In the genomic region with DNA sequence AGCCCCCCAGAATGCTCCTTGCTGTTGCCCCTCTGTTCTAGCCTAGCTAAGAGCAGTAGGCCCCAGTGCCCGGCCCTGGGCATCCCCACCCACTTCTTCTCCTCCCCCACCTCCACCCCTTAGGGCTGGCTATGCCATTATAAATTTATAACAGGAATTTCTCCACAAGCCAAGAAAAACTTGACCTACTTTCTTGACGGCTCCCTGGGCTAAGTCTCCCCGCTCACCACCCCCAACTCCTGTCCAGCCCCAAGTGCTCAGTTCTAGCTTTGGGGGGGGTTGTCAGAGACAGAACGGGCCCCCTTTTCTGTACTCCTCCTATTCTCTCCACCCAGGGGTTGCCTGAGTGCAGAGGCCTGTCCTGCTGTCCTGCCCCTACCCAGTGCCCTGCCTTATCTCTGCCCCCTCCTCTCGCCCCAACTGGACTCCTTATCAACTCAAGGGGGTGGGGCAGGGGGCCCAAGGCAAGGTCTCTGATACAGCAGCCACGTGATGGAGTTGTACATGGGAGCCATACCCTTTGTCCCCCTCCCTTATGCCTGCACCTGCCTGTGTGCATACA, we compare ENCODE assay signal across 9 mouse cellular contexts. TPM values are rescaled to one million over a fixed set of nuclear protein-coding genes. Genes with fewer than 3 reads are reported as not detected.
DNase-seq lines count a peak whose midpoint lies in the region; ATAC-seq and TF ChIP-seq lines count a peak whose summit lies in the region.
"Had no signal": no experiment of that assay in that cellular context is flagged by ENCODE, and none has a peak within 500 bp of the region (broad histone marks: within the 10 kb centered on the region; RNA-seq: fewer than 3 reads in every experiment).

No protein-coding gene starts in this region.

- peak; percentile 96 for DNase-seq in heart, adult 11 months
- DNase-seq in heart, postnatal 25 days (ENCODE audit: low spot score): no peak
- no peak for DNase-seq in hindbrain, embryonic 10.5 days (ENCODE audit: low spot score)
- DNase-seq in limb, embryonic 14.5 days (ENCODE audit: low spot score): no peak
- DNase-seq in T-cell, adult 2 months (ENCODE audit: low spot score): no peak
- DNase-seq in gastrocnemius, postnatal 36 days: no peak

- H3K9ac ChIP-seq in limb, embryonic 14.5 days (ENCODE audit: low read depth, low read length, severe bottlenecking): peak overlapping the region; percentile 34; the same call in 1 of the 2 replicates
- H3K9ac ChIP-seq in neural tube, embryonic 14.5 days (replicated peaks; ENCODE audit: low read depth, low read length): no peak overlapping the region; the same call in 1 of the 2 replicates

- intact Hi-C loops in heart, postnatal 25 days (cut with DNase I): no loop called here
- intact Hi-C loops in gastrocnemius, postnatal 36 days (cut with DNase I): no loop called here

- H3K27me3 ChIP-seq in hindbrain, embryonic 10.5 days (ENCODE audit: insufficient read depth, poor library complexity, severe bottlenecking): peaks cover 2% of the 10 kb centered on the region; the same call in 1 of the 2 replicates
- H3K27me3 ChIP-seq in limb, embryonic 14.5 days (ENCODE audit: control insufficient read depth, insufficient read depth, low read length): no peaks in the 10 kb centered on the region
- H3K27me3 ChIP-seq in neural tube, embryonic 14.5 days (ENCODE audit: control insufficient read depth, insufficient read depth, low read length): no peaks in the 10 kb centered on the region

- 0 out of 2 replicates have a peak overlapping the region, but pooled peaks have one; percentile 13 for H3K4me3 ChIP-seq in cortical plate, adult 2 months (ENCODE audit: insufficient read depth, low read length)
- H3K4me3 ChIP-seq in hindbrain, embryonic 10.5 days: peak overlapping the region; percentile 11; the same call in 1 of the 2 replicates
- peak overlapping the region; percentile 11; the same call in 1 of the 2 replicates for H3K4me3 ChIP-seq in limb, embryonic 14.5 days (replicated peaks; ENCODE audit: low read length)
- no peak overlapping the region for H3K4me3 ChIP-seq in neural tube, embryonic 14.5 days (ENCODE audit: low read depth, low read length)

- no peak for ATAC-seq in limb, embryonic 14.5 days (ENCODE audit: low FRiP score, low read depth)
- no peak for ATAC-seq in neural tube, embryonic 14.5 days (ENCODE audit: low read depth)

- 41% methylated on average over 6 of the region's 6 CpGs for WGBS in hindbrain, embryonic 10.5 days
- 21% methylated on average over 6 of the region's 6 CpGs for WGBS in limb, embryonic 14.5 days
- 31% methylated on average over 6 of the region's 6 CpGs for WGBS in neural tube, embryonic 14.5 days

- no peak for TF ChIP-seq POLR2A in cortical plate, adult 2 months (IDR thresholded peaks at IDR 0.05; ENCODE audit: extremely low read depth, insufficient read depth, low read length)
- TF ChIP-seq POLR2A in limb, embryonic 14.5 days (IDR thresholded peaks at IDR 0.05; ENCODE audit: borderline replicate concordance, extremely low read depth, insufficient read depth, insufficient read length): no peak

- H3K4me2 ChIP-seq in limb, embryonic 14.5 days (replicated peaks; ENCODE audit: low read depth, low read length, severe bottlenecking): peak overlapping the region; percentile 43
- peak overlapping the region; percentile 70; the same call in 1 of the 2 replicates for H3K4me2 ChIP-seq in neural tube, embryonic 14.5 days (ENCODE audit: low read depth, low read length)

- peaks cover 46% of the 10 kb centered on the region for H3K4me1 ChIP-seq in cortical plate, adult 2 months (ENCODE audit: control insufficient read depth, insufficient read depth, low read length)
- H3K4me1 ChIP-seq in hindbrain, embryonic 10.5 days (replicated peaks): peaks cover 88% of the 10 kb centered on the region
- H3K4me1 ChIP-seq in limb, embryonic 14.5 days (ENCODE audit: control insufficient read depth, insufficient read depth, low read length): peaks cover 74% of the 10 kb centered on the region
- peaks cover 66% of the 10 kb centered on the region for H3K4me1 ChIP-seq in neural tube, embryonic 14.5 days (ENCODE audit: control insufficient read depth, insufficient read depth, low read length)

- peak overlapping the region; percentile 94 for H3K27ac ChIP-seq in cortical plate, adult 2 months (ENCODE audit: insufficient read depth, low read length)
- peak overlapping the region; percentile 74 for H3K27ac ChIP-seq in hindbrain, embryonic 10.5 days
- peak overlapping the region; percentile 65 for H3K27ac ChIP-seq in limb, embryonic 14.5 days (replicated peaks; ENCODE audit: low read depth, low read length)
- peak overlapping the region; percentile 93 for H3K27ac ChIP-seq in neural tube, embryonic 14.5 days (ENCODE audit: low read depth, low read length)

- TF ChIP-seq CTCF in cortical plate, adult 2 months (IDR thresholded peaks at IDR 0.05; ENCODE audit: extremely low read depth, insufficient read depth, low read length): no peak

- no peaks in the 10 kb centered on the region for H3K9me3 ChIP-seq in hindbrain, embryonic 10.5 days
- H3K9me3 ChIP-seq in limb, embryonic 14.5 days (ENCODE audit: control insufficient read depth, low read length): no peaks in the 10 kb centered on the region
- no peaks in the 10 kb centered on the region for H3K9me3 ChIP-seq in neural tube, embryonic 14.5 days (ENCODE audit: control insufficient read depth, low read length)

- H3K36me3 ChIP-seq in hindbrain, embryonic 10.5 days: peaks cover 14% of the 10 kb centered on the region
- H3K36me3 ChIP-seq in limb, embryonic 14.5 days (ENCODE audit: control insufficient read depth, insufficient read depth, low read length): peaks cover 30% of the 10 kb centered on the region
- peaks cover 11% of the 10 kb centered on the region; the same call in 1 of the 2 replicates for H3K36me3 ChIP-seq in neural tube, embryonic 14.5 days (ENCODE audit: control insufficient read depth, insufficient read depth, low read length)

RNA-seq across cellular contexts. Expression of gene Thra, which starts 10.9 kb away (rescaled TPM):
- 100 to 1,000 TPM; 102 to 117 TPM for total RNA-seq in heart, postnatal 25 days (2021)
- 721 and 771 TPM in 2 replicates for polyA plus RNA-seq in cortical plate, adult 2 months (2012; rRNA removed)
- polyA plus RNA-seq in hindbrain, embryonic 10.5 days (2016; fragmentation: Nextera tagmentation; extraction: Ambion mirVana): 12.8 and 22.2 TPM in 2 replicates
- polyA plus RNA-seq in limb, embryonic 14.5 days (2012; rRNA removed): 149 and 157 TPM in 2 replicates
- polyA plus RNA-seq in limb, embryonic 14.5 days (2014; fragmentation: Nextera tagmentation; extraction: Ambion mirVana): 55.9 and 63.2 TPM in 2 replicates
- polyA plus RNA-seq in neural tube, embryonic 14.5 days (2014; fragmentation: Nextera tagmentation; extraction: Ambion mirVana): 148 and 186 TPM in 2 replicates
- 10 to 100 TPM; 72.6 to 75.7 TPM for total RNA-seq in gastrocnemius, postnatal 36 days (2021)

RNA-seq across cellular contexts. Expression of gene Med24, which starts 22.1 kb away (rescaled TPM):
- 10 to 100 TPM; 45.2 to 48.8 TPM for total RNA-seq in heart, postnatal 25 days (2021)
- 127 and 144 TPM in 2 replicates for polyA plus RNA-seq in cortical plate, adult 2 months (2012; rRNA removed)
- 76.9 and 83.6 TPM in 2 replicates for polyA plus RNA-seq in hindbrain, embryonic 10.5 days (2016; fragmentation: Nextera tagmentation; extraction: Ambion mirVana)
- 83.4 and 104 TPM in 2 replicates for polyA plus RNA-seq in limb, embryonic 14.5 days (2012; rRNA removed)
- polyA plus RNA-seq in limb, embryonic 14.5 days (2014; fragmentation: Nextera tagmentation; extraction: Ambion mirVana): 43.9 and 48.3 TPM in 2 replicates
- 52.3 and 59.4 TPM in 2 replicates for polyA plus RNA-seq in neural tube, embryonic 14.5 days (2014; fragmentation: Nextera tagmentation; extraction: Ambion mirVana)
- total RNA-seq in gastrocnemius, postnatal 36 days (2021): 10 to 100 TPM; 41.4 to 41.9 TPM

RNA-seq across cellular contexts. Expression of gene Nr1d1, which starts 23.8 kb away (rescaled TPM):
- 100 to 1,000 TPM in 1 of 2 experiments, 10 to 100 TPM in 1; 61.2 to 129 TPM for total RNA-seq in heart, postnatal 25 days (2021)
- polyA plus RNA-seq in cortical plate, adult 2 months (2012; rRNA removed): 153 and 156 TPM in 2 replicates
- 1.2 and 1.5 TPM in 2 replicates for polyA plus RNA-seq in hindbrain, embryonic 10.5 days (2016; fragmentation: Nextera tagmentation; extraction: Ambion mirVana)
- 1.8 and 2.5 TPM in 2 replicates for polyA plus RNA-seq in limb, embryonic 14.5 days (2012; rRNA removed)
- polyA plus RNA-seq in limb, embryonic 14.5 days (2014; fragmentation: Nextera tagmentation; extraction: Ambion mirVana): 1.2 and 1.4 TPM in 2 replicates
- 3.8 and 3.9 TPM in 2 replicates for polyA plus RNA-seq in neural tube, embryonic 14.5 days (2014; fragmentation: Nextera tagmentation; extraction: Ambion mirVana)
- 100 to 1,000 TPM in 1 of 2 experiments, 10 to 100 TPM in 1; 86.6 to 139 TPM for total RNA-seq in gastrocnemius, postnatal 36 days (2021)

RNA-seq across cellular contexts. Expression of gene Msl1, which starts 44.0 kb away (rescaled TPM):
- 10 to 100 TPM; 73.0 to 78.1 TPM for total RNA-seq in heart, postnatal 25 days (2021)
- polyA plus RNA-seq in cortical plate, adult 2 months (2012; rRNA removed): 119 and 131 TPM in 2 replicates
- 24.4 and 25.2 TPM in 2 replicates for polyA plus RNA-seq in hindbrain, embryonic 10.5 days (2016; fragmentation: Nextera tagmentation; extraction: Ambion mirVana)
- 76.9 and 81.1 TPM in 2 replicates for polyA plus RNA-seq in limb, embryonic 14.5 days (2012; rRNA removed)
- polyA plus RNA-seq in limb, embryonic 14.5 days (2014; fragmentation: Nextera tagmentation; extraction: Ambion mirVana): 19.8 and 23.5 TPM in 2 replicates
- 24.2 and 26.9 TPM in 2 replicates for polyA plus RNA-seq in neural tube, embryonic 14.5 days (2014; fragmentation: Nextera tagmentation; extraction: Ambion mirVana)
- 10 to 100 TPM; 49.0 to 51.4 TPM for total RNA-seq in gastrocnemius, postnatal 36 days (2021)

RNA-seq across cellular contexts. Expression of gene Csf3, which starts 50.2 kb away (rescaled TPM):
- total RNA-seq in heart, postnatal 25 days (2021): not detected
- 0.08 TPM in 1 of 2 replicates, not detected in the other for polyA plus RNA-seq in cortical plate, adult 2 months (2012; rRNA removed)
- not detected in 2 replicates for polyA plus RNA-seq in hindbrain, embryonic 10.5 days (2016; fragmentation: Nextera tagmentation; extraction: Ambion mirVana)
- 0.11 TPM in 1 of 2 replicates, not detected in the other for polyA plus RNA-seq in limb, embryonic 14.5 days (2012; rRNA removed)
- polyA plus RNA-seq in limb, embryonic 14.5 days (2014; fragmentation: Nextera tagmentation; extraction: Ambion mirVana): not detected in 2 replicates
- polyA plus RNA-seq in neural tube, embryonic 14.5 days (2014; fragmentation: Nextera tagmentation; extraction: Ambion mirVana): not detected in 2 replicates
- not detected for total RNA-seq in gastrocnemius, postnatal 36 days (2021)
- total RNA-seq: CH12.LX had no signal

Comparison
In these comparisons a context has a peak if more than half of its experiments do, and no peak if none do; other contexts are left out.
1. RNA of gene Nr1d1, which starts 23.8 kb away (polyA plus RNA-seq): 153 to 156 TPM in cortical plate, adult 2 months; 3.8 to 3.9 TPM in neural tube, embryonic 14.5 days, 1.2 to 2.5 TPM in limb, embryonic 14.5 days and 1.2 to 1.5 TPM in hindbrain, embryonic 10.5 days; every median in the first group is over 10 times any median in the second.
2. Peak in every context shown above with its lines, with median percentiles within 50 percentile points of each other: H3K27ac ChIP-seq.